Mouse (Mus musculus): ENCODE measurements around the gene Nfix. TPM values are rescaled to one million over a fixed set of nuclear protein-coding genes. Genes with fewer than 3 reads are reported as not detected.
A peak's percentile ranks its signal among the peaks of the same experiment; 100 is the strongest.

Nfix gene
- polyA plus RNA-seq, 1 experiment from 2014 or later, result 3.7 TPM

DNA sequence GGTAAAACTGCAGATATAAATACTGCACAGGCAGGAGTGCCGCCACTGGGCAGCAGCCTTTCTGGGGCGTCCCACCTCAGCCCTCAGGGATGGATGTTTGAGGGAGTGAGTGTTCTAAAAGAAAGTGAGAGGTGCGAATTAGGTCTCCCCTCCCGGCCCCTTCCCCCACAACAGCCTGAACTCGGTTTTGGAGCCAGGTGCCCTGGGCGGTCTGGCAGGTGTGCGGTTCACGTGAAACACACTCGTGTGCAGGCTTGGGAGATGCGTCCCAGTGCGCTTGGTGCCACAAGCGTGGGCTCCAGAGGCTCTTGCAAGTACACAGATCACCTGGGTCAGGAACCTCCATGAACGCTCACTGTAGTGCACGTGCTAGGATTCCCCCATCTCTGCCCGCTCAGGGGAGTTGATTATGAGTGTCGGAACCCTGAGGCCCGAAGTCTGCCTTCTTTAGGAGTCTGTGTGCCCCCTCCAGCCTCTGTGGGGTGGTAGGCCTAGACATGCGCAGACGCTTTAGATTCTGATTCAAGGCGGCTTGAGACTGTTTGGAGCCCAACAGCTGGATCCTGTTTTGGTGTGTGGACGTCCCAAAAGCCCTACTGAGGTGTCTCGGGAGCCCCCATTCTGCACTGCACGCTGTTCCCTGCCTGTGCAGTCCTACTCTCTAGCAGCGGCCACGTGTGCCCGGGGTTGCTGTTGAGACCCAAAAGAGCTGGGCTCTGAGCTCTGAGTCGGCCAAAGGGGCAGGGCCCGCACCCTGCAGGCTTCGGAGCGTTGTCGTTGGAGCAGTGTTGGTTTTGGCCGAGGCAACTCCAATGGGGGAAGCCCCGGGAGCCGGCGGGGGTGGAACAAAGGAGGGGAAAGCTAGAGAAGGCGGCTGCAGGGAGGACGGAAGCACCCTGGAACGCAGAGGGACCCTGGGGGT lies 14.1 kb downstream of the Nfix start:
- H3K36me3 ChIP-seq (ENCODE audit: control insufficient read depth, insufficient read depth, low read length), result no peaks in the 10 kb centered on the region
- no peak overlapping the region for H3K4me3 ChIP-seq (ENCODE audit: low read depth, low read length)
- under 1% methylated on average over 38 of the region's 38 CpGs for WGBS
- H3K4me2 ChIP-seq (ENCODE audit: low read depth), result no peak overlapping the region
- ATAC-seq (ENCODE audit: insufficient read depth, low FRiP score, low TSS enrichment), result no peak
- no peak for DNase-seq (ENCODE audit: low spot score)
- H3K27ac ChIP-seq (ENCODE audit: low read depth, low read length), result no peak overlapping the region
- no peaks in the 10 kb centered on the region for H3K9me3 ChIP-seq (ENCODE audit: control insufficient read depth, low read length)
- no peak overlapping the region for H3K9ac ChIP-seq (ENCODE audit: low read length)
- H3K4me1 ChIP-seq (ENCODE audit: control insufficient read depth, insufficient read depth, low read length), result no peaks in the 10 kb centered on the region
- peaks cover 100% of the 10 kb centered on the region for H3K27me3 ChIP-seq (ENCODE audit: control insufficient read depth, insufficient read depth, low read length)

DNA sequence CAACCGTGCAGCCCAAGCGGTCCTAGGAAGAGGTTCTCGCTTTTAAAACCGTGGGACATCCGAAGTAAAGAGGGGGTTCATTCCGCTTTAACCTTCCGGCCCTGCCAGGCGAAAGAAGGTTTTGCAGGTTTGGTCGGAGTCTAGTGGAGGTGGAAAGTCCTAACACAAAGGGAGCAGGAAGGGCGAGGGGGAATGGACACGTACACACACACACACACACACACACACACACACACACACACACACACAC lies 14.7 kb downstream of the Nfix start:
- Histone ChIP-seq H3K9me3 (ENCODE audit: control insufficient read depth, low read length) (no peaks in the 10 kb centered on the region), H3K36me3 (ENCODE audit: control insufficient read depth, insufficient read depth, low read length) (no peaks in the 10 kb centered on the region), H3K27me3 (ENCODE audit: control insufficient read depth, insufficient read depth, low read length) (peaks cover 100% of the 10 kb centered on the region), H3K4me3 (ENCODE audit: low read depth, low read length) (no peak overlapping the region), H3K9ac (ENCODE audit: low read length) (no peak overlapping the region), H3K4me1 (ENCODE audit: control insufficient read depth, insufficient read depth, low read length) (no peaks in the 10 kb centered on the region), H3K27ac (ENCODE audit: low read depth, low read length) (no peak overlapping the region), H3K4me2 (ENCODE audit: low read depth) (no peak overlapping the region)
- ATAC-seq (ENCODE audit: insufficient read depth, low FRiP score, low TSS enrichment) (no peak), DNase-seq (ENCODE audit: low spot score) (no peak)
- 1% methylated on average over 11 of the region's 11 CpGs for WGBS

DNA sequence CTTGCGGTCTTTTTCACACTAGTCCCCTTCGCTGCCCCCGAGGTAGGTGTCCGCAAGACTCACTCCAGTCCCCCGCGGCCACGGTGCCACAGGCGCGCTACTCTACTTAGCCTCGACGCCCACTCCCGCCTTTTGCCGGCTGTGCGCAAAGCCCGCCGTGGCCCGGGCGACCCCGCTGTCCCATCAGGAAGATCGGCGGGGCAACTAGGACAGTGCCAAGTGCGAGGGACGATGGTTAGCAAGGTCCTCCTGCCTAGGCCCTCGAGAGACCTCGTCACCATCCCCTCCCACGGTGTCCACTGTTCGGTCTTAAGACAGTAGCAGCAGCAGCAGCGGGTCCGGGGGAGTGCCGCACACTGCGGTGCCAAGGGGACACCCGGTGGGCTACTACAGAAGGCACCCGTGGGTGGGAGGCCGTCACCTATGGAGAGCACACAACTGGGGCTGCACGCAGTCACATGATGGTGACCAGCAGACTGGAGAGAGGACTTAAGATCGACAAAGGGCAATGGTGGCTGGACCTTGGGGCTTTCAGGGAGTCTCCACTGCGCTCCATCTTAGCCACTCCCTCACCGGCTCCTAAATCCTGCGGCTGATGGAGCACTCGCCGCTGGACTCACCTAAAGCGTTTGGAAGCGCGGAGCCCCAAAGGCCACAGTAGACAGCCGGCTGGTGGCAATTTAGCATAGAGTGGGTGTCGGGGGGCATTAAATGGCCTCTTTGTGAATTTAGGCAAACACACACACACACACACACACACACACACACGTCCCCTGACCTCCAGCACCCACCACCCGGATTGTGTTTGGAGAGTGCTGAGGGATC lies 15.3 kb downstream of the Nfix start:
- DNase-seq (ENCODE audit: low spot score), result no peak

DNA sequence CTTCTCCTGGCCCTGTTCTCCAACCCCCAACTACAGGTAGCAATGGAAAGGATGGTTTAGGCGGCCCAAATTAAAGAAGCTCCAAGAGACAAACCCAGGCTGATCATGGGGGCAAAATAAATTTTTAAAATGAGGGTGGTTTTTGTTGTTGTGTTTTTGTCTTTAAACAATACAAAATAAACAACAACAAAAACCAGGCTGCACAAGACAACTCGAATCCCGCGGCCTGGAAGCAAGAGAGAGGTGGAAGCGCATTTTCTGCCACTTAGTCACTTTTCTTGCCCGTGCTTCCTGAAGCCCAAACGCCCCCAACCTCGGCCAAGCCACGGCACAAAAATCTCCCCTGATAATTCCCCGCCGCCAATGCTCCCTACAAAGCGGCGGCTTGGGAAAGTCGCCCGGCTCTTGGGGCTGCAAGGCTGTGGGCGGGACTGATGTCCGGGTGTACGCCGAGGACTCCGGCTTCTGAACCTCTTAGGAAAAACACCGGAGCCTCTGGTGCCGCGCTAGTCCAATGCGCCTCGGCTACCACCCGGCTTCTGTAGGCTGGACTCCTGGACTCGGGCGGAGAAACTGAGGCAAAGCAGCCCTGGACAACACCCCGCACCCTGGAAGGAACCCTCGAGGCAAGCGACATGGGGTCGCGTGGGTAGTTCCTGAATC lies 16.1 kb downstream of the Nfix start:
- H3K4me3 ChIP-seq (ENCODE audit: low read depth, low read length), result no peak overlapping the region
- DNase-seq (ENCODE audit: low spot score) (peak; percentile 53), ATAC-seq (ENCODE audit: insufficient read depth, low FRiP score, low TSS enrichment) (no peak)
- no peak overlapping the region for H3K9ac ChIP-seq (ENCODE audit: low read length)
- under 1% methylated on average over 33 of the region's 33 CpGs for WGBS
- H3K9me3 ChIP-seq (ENCODE audit: control insufficient read depth, low read length), result no peaks in the 10 kb centered on the region
- peaks cover 100% of the 10 kb centered on the region for H3K27me3 ChIP-seq (ENCODE audit: control insufficient read depth, insufficient read depth, low read length)
- H3K4me2 ChIP-seq (ENCODE audit: low read depth), result no peak overlapping the region
- H3K27ac ChIP-seq (ENCODE audit: low read depth, low read length), result no peak overlapping the region
- H3K4me1 ChIP-seq (ENCODE audit: control insufficient read depth, insufficient read depth, low read length), result no peaks in the 10 kb centered on the region
- no peaks in the 10 kb centered on the region for H3K36me3 ChIP-seq (ENCODE audit: control insufficient read depth, insufficient read depth, low read length)

More for the DNA sequence above, 15.3 kb downstream of the Nfix start:
- WGBS, result under 1% methylated on average over 48 of the region's 48 CpGs
- no peaks in the 10 kb centered on the region for H3K4me1 ChIP-seq (ENCODE audit: control insufficient read depth, insufficient read depth, low read length)
- H3K9ac ChIP-seq (ENCODE audit: low read length), result no peak overlapping the region
- H3K36me3 ChIP-seq (ENCODE audit: control insufficient read depth, insufficient read depth, low read length), result no peaks in the 10 kb centered on the region
- H3K4me2 ChIP-seq (ENCODE audit: low read depth), result no peak overlapping the region
- peaks cover 100% of the 10 kb centered on the region for H3K27me3 ChIP-seq (ENCODE audit: control insufficient read depth, insufficient read depth, low read length)
- ATAC-seq (ENCODE audit: insufficient read depth, low FRiP score, low TSS enrichment), result no peak
- no peaks in the 10 kb centered on the region for H3K9me3 ChIP-seq (ENCODE audit: control insufficient read depth, low read length)
- H3K4me3 ChIP-seq (ENCODE audit: low read depth, low read length), result no peak overlapping the region
- H3K27ac ChIP-seq (ENCODE audit: low read depth, low read length), result no peak overlapping the region

DNA sequence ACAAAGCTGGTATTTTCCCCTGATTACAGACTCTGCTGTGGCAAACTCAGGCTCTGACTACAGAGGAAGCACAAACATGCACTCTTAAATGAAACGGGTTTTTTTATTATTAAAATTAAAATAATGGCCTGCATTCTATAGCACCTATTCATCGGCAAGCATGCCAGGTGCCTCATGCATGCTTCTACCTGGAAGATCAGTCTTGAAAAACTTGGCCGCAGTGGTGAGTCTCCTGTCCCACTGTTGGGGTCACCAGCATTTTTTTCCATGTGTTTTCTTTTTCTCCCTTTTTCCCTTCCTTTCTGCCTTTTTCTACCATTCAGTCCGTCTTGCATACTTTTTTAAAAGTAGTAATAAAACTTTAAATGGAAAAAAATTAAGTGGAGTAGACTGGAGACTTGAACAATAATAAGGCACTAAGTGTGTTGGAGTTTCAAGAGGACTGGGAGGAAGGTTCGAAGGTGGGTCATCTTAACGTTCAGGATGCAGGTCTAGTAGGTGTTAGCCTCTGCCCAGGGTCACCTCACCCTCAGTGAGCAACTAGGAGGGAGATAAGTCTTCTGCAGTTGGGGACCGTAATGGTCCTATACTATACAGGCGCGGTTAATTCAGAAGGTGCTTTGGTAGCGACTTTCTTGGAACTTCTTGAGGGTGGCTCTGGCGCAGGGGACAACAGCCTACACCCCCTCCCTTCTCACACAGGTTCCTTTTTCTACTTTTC lies 16.8 kb downstream of the Nfix start:
- DNase-seq (ENCODE audit: low spot score) (no peak), ATAC-seq (ENCODE audit: insufficient read depth, low FRiP score, low TSS enrichment) (no peak)
- 2% methylated on average over 11 of the region's 11 CpGs for WGBS
- Histone ChIP-seq H3K27me3 (ENCODE audit: control insufficient read depth, insufficient read depth, low read length) (peaks cover 100% of the 10 kb centered on the region), H3K9ac (ENCODE audit: low read length) (no peak overlapping the region), H3K36me3 (ENCODE audit: control insufficient read depth, insufficient read depth, low read length) (no peaks in the 10 kb centered on the region), H3K4me1 (ENCODE audit: control insufficient read depth, insufficient read depth, low read length) (no peaks in the 10 kb centered on the region), H3K4me2 (ENCODE audit: low read depth) (no peak overlapping the region), H3K4me3 (ENCODE audit: low read depth, low read length) (no peak overlapping the region), H3K9me3 (ENCODE audit: control insufficient read depth, low read length) (no peaks in the 10 kb centered on the region), H3K27ac (ENCODE audit: low read depth, low read length) (no peak overlapping the region)

DNA sequence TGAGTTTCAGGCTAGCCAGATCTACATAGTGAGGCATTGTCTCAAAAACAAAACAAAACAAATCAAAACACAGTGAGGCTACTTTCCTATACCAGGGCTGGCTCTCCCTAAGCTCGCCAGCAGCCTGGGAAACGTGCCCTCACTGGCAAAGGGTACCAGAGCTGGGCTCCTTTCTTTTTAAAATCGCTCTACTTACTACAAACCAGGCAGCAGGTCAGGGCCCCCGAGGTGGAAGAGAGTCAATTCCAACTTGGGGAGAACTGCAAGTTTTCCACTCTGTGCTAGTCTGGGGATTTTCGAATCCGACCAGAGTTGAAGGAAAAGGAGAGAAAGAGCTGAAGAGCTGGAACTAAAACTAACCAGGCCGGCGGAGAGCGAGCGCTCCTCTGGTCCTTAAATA lies 17.5 kb downstream of the Nfix start:
- no peaks in the 10 kb centered on the region for H3K4me1 ChIP-seq (ENCODE audit: control insufficient read depth, insufficient read depth, low read length)
- WGBS, result under 1% methylated on average over 10 of the region's 10 CpGs
- no peak overlapping the region for H3K4me3 ChIP-seq (ENCODE audit: low read depth, low read length)
- ATAC-seq (ENCODE audit: insufficient read depth, low FRiP score, low TSS enrichment), result no peak
- H3K9ac ChIP-seq (ENCODE audit: low read length), result no peak overlapping the region
- H3K4me2 ChIP-seq (ENCODE audit: low read depth), result no peak overlapping the region
- H3K36me3 ChIP-seq (ENCODE audit: control insufficient read depth, insufficient read depth, low read length), result no peaks in the 10 kb centered on the region
- no peak for DNase-seq (ENCODE audit: low spot score)
- H3K27me3 ChIP-seq (ENCODE audit: control insufficient read depth, insufficient read depth, low read length), result peaks cover 100% of the 10 kb centered on the region
- H3K27ac ChIP-seq (ENCODE audit: low read depth, low read length), result no peak overlapping the region
- no peaks in the 10 kb centered on the region for H3K9me3 ChIP-seq (ENCODE audit: control insufficient read depth, low read length)

DNA sequence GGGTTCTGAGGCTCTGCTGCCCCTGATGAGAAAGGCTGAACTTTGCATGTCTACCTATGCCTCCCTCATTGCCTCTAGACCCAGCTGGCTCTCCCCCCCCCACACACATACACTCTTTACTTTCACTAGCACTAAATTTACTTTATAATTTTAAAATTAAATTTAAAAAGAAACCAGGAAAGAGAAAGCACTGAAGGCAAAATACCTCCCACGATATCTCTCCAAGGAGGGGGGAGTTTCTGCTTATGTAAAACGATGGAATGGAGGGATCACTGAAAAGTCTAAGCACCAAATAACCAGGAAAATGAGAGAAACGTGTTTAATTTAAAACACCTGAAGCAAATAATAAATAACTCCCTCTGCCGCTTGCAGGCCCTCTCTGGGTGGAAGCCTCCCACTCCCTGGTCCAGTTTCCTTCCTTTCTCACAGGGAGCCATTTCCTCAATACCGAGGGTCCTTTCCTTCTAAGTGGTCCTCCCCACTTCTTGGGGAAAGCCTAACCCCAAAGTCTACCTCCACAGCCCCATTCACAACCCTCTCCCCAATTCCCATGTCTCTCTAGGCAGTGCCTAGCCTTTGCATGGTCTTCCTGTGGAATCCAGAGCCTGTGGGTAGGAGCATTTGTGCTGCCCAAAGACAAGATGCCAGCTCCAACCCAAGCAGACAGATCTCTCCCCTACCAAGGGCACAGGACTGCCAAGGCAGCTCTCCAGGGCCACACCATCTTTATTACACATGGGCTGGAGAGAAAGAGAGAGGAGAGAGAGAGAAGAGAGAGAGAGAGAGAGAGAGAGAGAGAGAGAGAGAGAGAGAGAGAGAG lies 18.2 kb downstream of the Nfix start:
- under 1% methylated on average over 5 of the region's 5 CpGs for WGBS
- H3K36me3 ChIP-seq (ENCODE audit: control insufficient read depth, insufficient read depth, low read length), result no peaks in the 10 kb centered on the region
- no peaks in the 10 kb centered on the region for H3K9me3 ChIP-seq (ENCODE audit: control insufficient read depth, low read length)
- no peak for ATAC-seq (ENCODE audit: insufficient read depth, low FRiP score, low TSS enrichment)
- no peak overlapping the region for H3K27ac ChIP-seq (ENCODE audit: low read depth, low read length)
- H3K27me3 ChIP-seq (ENCODE audit: control insufficient read depth, insufficient read depth, low read length), result peaks cover 100% of the 10 kb centered on the region
- H3K4me3 ChIP-seq (ENCODE audit: low read depth, low read length), result no peak overlapping the region
- no peak overlapping the region for H3K9ac ChIP-seq (ENCODE audit: low read length)
- no peaks in the 10 kb centered on the region for H3K4me1 ChIP-seq (ENCODE audit: control insufficient read depth, insufficient read depth, low read length)
- no peak overlapping the region for H3K4me2 ChIP-seq (ENCODE audit: low read depth)
- DNase-seq (ENCODE audit: low spot score), result no peak

All from neural tube, embryonic 11.5 days (tissue).